Mouse (Mus musculus): ENCODE results near the gene Lrig1. TPM values are rescaled to one million over a fixed set of nuclear protein-coding genes. Genes with fewer than 3 reads are reported as not detected.

Lrig1 gene
- total and polyA plus RNA-seq, 3 experiments: 0.58 to 0.75 TPM; not detected in 1

DNA sequence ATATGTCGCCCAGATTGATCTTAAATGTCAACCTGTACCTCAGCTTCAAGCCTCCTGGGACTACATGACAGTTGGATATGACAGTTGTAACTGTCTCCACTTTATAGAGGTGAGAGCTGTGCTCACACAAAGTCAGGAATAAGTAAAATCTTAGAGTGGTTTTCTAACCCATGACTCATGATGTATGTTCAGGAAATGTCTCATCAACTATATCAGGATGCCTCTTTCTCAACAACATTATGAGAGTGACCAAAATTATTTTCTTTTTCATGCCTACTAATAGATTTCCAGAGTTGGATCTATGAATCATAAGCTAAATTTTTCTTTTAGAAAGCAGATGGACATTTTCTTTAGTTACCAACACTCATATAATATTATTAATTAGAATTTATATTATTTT lies 6.0 kb upstream of the Lrig1 start:
- no peaks in the 10 kb centered on the region for H3K79me2 ChIP-seq (ENCODE audit: control insufficient read depth, insufficient read depth, low read length, poor library complexity)
- H3K4me3 ChIP-seq (ENCODE audit: control insufficient read depth in 1 of 2, insufficient read depth in 1 of 2, low read depth in 2 of 2, low read length in 2 of 2): no peak overlapping the region
- no peaks in the 10 kb centered on the region for H3K4me1 ChIP-seq (ENCODE audit: control insufficient read depth in 1 of 2, insufficient read depth in 2 of 2, low read length in 2 of 2)
- no peaks in the 10 kb centered on the region for H3K27me3 ChIP-seq (ENCODE audit: control insufficient read depth in 1 of 2, insufficient read depth in 2 of 2, low read length in 2 of 2)
- no peak for DNase-seq (ENCODE audit: low read depth, low spot score)
- H3K9me3 ChIP-seq (replicated peaks; ENCODE audit: insufficient read depth, low read length): no peaks in the 10 kb centered on the region
- no peaks in the 10 kb centered on the region for H3K36me3 ChIP-seq (ENCODE audit: control insufficient read depth in 1 of 2, insufficient read depth in 2 of 2, low read length in 2 of 2)
- H3K27ac ChIP-seq (ENCODE audit: control insufficient read depth, low read depth, low read length): no peak overlapping the region
- H3K9ac ChIP-seq (ENCODE audit: control insufficient read depth, low read depth, low read length, poor library complexity, severe bottlenecking): no peak overlapping the region
- TF ChIP-seq MYC (IDR thresholded peaks at IDR 0.05; ENCODE audit: low read depth, low read length): no peak
- TF ChIP-seq POLR2AphosphoS5 (IDR thresholded peaks at IDR 0.05; ENCODE audit: borderline replicate concordance, low read depth, low read length): no peak
- no peak for TF ChIP-seq MXI1 (IDR thresholded peaks at IDR 0.05; ENCODE audit: low read depth, low read length)
- no peak for TF ChIP-seq ZKSCAN1 (IDR thresholded peaks at IDR 0.05; ENCODE audit: low read depth, low read length)
- TF ChIP-seq SMC3 (IDR thresholded peaks at IDR 0.05; ENCODE audit: low read depth, low read length): no peak
- TF ChIP-seq USF2 (IDR thresholded peaks at IDR 0.05; ENCODE audit: borderline replicate concordance in 1 of 2, insufficient read depth in 1 of 2, low read depth in 1 of 2, low read length in 2 of 2): no peak
- no peak for TF ChIP-seq MAZ (IDR thresholded peaks at IDR 0.05; ENCODE audit: low read depth, low read length)
- no peak for TF ChIP-seq MAFK (IDR thresholded peaks at IDR 0.05; ENCODE audit: borderline replicate concordance, low read depth, low read length)
- no peak for TF ChIP-seq NELFE (IDR thresholded peaks at IDR 0.05; ENCODE audit: low read depth, low read length)
- TF ChIP-seq POLR2A (IDR thresholded peaks at IDR 0.05; ENCODE audit: control insufficient read depth in 1 of 2, insufficient read depth in 1 of 2, low read depth in 1 of 2, low read length in 2 of 2, poor library complexity in 1 of 2): no peak
- no peak for TF ChIP-seq MYB (IDR thresholded peaks at IDR 0.05; ENCODE audit: low read depth, low read length)
- TF ChIP-seq MAX (IDR thresholded peaks at IDR 0.05; ENCODE audit: low read length): no peak
- TF ChIP-seq ZNF384 (IDR thresholded peaks at IDR 0.05; ENCODE audit: low read depth, low read length): no peak
- no peak for TF ChIP-seq USF1 (IDR thresholded peaks at IDR 0.05; ENCODE audit: low read depth, low read length)
- TF ChIP-seq SIN3A (IDR thresholded peaks at IDR 0.05; ENCODE audit: low read length): no peak
- TF ChIP-seq TBP (IDR thresholded peaks at IDR 0.05; ENCODE audit: low read depth, low read length): no peak

DNA sequence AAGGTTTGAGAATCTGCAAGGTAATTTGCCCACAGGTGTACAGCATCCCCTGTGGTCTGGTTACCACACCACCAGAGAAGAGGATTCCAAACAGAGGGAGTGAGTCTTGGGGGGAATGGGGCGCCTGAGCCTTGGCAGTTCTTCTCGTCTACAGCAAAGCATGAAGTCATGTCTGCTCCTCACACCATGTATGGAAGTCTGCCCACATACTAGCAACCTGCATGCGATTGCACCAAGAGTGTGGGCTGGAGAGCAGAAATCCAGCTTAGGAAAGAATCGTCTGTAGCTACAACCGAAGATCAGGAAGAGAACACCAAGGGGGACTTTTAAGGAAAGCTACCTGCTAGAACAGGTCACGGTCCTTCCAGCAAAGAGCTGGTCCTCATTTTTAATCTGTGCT lies 3.0 kb upstream of the Lrig1 start:
- H3K9ac ChIP-seq (ENCODE audit: control insufficient read depth, low read depth, low read length, poor library complexity, severe bottlenecking): no peak overlapping the region
- H3K27me3 ChIP-seq (ENCODE audit: control insufficient read depth in 1 of 2, insufficient read depth in 2 of 2, low read length in 2 of 2): no peaks in the 10 kb centered on the region
- no peaks in the 10 kb centered on the region for H3K79me2 ChIP-seq (ENCODE audit: control insufficient read depth, insufficient read depth, low read length, poor library complexity)
- TF ChIP-seq MEF2A (IDR thresholded peaks at IDR 0.05; ENCODE audit: extremely low read depth, insufficient replicate concordance, low read depth, low read length, poor library complexity, severe bottlenecking) (no peak), MAX (IDR thresholded peaks at IDR 0.05; ENCODE audit: low read length) (no peak), POLR2AphosphoS2 (IDR thresholded peaks at IDR 0.05; ENCODE audit: low read length) (no peak), BHLHE40 (IDR thresholded peaks at IDR 0.05; ENCODE audit: borderline replicate concordance, low read depth, low read length) (no peak), GABPA (IDR thresholded peaks at IDR 0.05; ENCODE audit: low read depth, low read length) (no peak), TBP (IDR thresholded peaks at IDR 0.05; ENCODE audit: low read depth, low read length) (no peak), MAZ (IDR thresholded peaks at IDR 0.05; ENCODE audit: low read depth, low read length) (no peak), CTCF (IDR thresholded peaks at IDR 0.05 in 2 of 3, conservative IDR thresholded peaks at IDR 0.05 in 1 of 3; ENCODE audit: control insufficient read depth in 1 of 3, insufficient read depth in 1 of 3, low read depth in 2 of 3, low read length in 3 of 3, poor library complexity in 1 of 3, severe bottlenecking in 1 of 3) (no peak), NRF1 (IDR thresholded peaks at IDR 0.05; ENCODE audit: insufficient read depth, low read depth, low read length, poor library complexity, severe bottlenecking) (no peak), ZNF384 (IDR thresholded peaks at IDR 0.05; ENCODE audit: low read depth, low read length) (no peak), NELFE (IDR thresholded peaks at IDR 0.05; ENCODE audit: low read depth, low read length) (no peak), ETS1 (IDR thresholded peaks at IDR 0.05; ENCODE audit: low read depth, low read length) (no peak), ELF1 (IDR thresholded peaks at IDR 0.05; ENCODE audit: low read depth, low read length) (no peak)
- H3K4me3 ChIP-seq (ENCODE audit: control insufficient read depth in 1 of 2, insufficient read depth in 1 of 2, low read depth in 2 of 2, low read length in 2 of 2): no peak overlapping the region
- no peaks in the 10 kb centered on the region for H3K36me3 ChIP-seq (ENCODE audit: control insufficient read depth in 1 of 2, insufficient read depth in 2 of 2, low read length in 2 of 2)
- no peak overlapping the region for H3K27ac ChIP-seq (ENCODE audit: control insufficient read depth, low read depth, low read length)
- no peaks in the 10 kb centered on the region for H3K9me3 ChIP-seq (replicated peaks; ENCODE audit: insufficient read depth, low read length)
- no peak for DNase-seq (ENCODE audit: low read depth, low spot score)
- H3K4me1 ChIP-seq (ENCODE audit: control insufficient read depth in 1 of 2, insufficient read depth in 2 of 2, low read length in 2 of 2): no peaks in the 10 kb centered on the region
